Mouse (Mus musculus) MEL (cell line): ENCODE data around the gene Ccdc186.
"Not testable (repeated sequence)": the region's sequence is repeated elsewhere in the genome, so short reads cannot be mapped to it uniquely, and the experiment has no call there.

ENCODE experiments used
- BHLHE40 ChIP-seq: IDR thresholded peaks from 2 replicates; pipeline ENCODE4 v1.6.1; 2012; ENCODE audit warnings: low read depth, mild to moderate bottlenecking, inconsistent platforms, low read length, improper control_type of control experiment, borderline replicate concordance
- CTCF ChIP-seq, 3 experiments: IDR thresholded peaks in 2 of 3; conservative IDR thresholded peaks in 1 of 3; 2 replicates each; pipeline ENCODE4 v1.5.1; 2011 to 2012; ENCODE audit warnings: low read length in 3 of 3, low read depth in 2 of 3, mild to moderate bottlenecking in 2 of 3, improper control_type of control experiment in 1 of 3, inconsistent platforms in 1 of 3, mixed read lengths in 1 of 3, moderate library complexity in 1 of 3; ENCODE audit not compliant: control insufficient read depth in 1 of 3, insufficient read depth in 1 of 3, poor library complexity in 1 of 3, severe bottlenecking in 1 of 3
- JUND ChIP-seq: IDR thresholded peaks from 2 replicates; pipeline ENCODE4 v1.6.1; 2011; ENCODE audit warnings: low read depth, mild to moderate bottlenecking, improper control_type of control experiment, low read length
- MAX ChIP-seq: IDR thresholded peaks from 2 replicates; pipeline ENCODE4 v1.6.1; 2011; ENCODE audit warnings: low read length, improper control_type of control experiment

DNA sequence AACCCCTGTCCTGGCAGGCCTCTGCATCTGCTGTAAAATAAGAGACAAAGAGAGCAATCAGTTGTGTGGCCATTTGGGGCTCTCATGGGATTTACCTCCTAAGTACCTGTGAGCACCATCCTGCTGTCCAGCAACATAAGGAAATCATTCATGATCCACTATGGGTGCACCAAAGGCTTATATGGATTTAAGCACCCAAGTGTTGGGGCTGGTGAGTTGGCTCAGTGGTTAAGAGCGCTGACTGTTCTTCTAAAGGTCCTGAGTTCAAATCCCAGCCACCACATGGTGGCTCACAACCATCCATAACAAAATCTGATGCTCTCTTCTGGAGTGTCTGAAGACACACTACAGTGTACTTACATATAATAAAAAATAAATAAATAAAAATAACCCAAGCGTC lies 67.5 kb downstream of the Ccdc186 start:
- TF ChIP-seq CTCF (IDR thresholded peaks at IDR 0.05 in 2 of 3, conservative IDR thresholded peaks at IDR 0.05 in 1 of 3; ENCODE audit: control insufficient read depth in 1 of 3, insufficient read depth in 1 of 3, low read depth in 2 of 3, low read length in 3 of 3, poor library complexity in 1 of 3, severe bottlenecking in 1 of 3); BHLHE40; JUND; MAX: not testable (repeated sequence)
